Mouse (Mus musculus): Measurements from ENCODE around the gene Pde10a.

DNA sequence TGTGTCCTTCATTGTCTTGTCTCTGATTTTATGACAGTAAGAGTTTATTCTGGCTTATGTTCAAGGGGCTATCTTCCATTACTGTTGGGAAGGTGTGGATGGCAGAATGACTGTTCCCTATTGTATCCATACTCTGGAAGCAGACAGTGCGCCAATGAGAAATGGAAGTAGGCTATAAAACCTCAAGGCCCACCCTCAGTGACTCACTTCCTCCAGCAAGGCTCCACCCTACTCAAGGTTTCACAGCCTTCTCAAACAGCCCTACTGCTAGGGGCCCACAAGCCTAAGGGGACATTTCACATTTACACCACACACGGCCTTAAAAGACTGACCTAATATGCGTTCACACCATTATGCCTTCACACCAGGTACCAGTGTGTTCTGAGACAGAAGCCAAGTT lies 20.8 kb upstream of the Pde10a start:
- TF ChIP-seq POLR2A (IDR thresholded peaks at IDR 0.05; ENCODE audit: control insufficient read depth, low read depth, low read length) (no peak), CTCF (IDR thresholded peaks at IDR 0.05; ENCODE audit: control insufficient read depth, insufficient read depth, insufficient replicate concordance, low read depth, low read length) (no peak)
